Mouse (Mus musculus): Measurements from ENCODE around the gene Rint1. TPM values are rescaled to one million over a fixed set of nuclear protein-coding genes. Genes with fewer than 3 reads are reported as not detected.

Rint1 gene
- polyA plus RNA-seq, 1 experiment, result 1.2 TPM

- Histone ChIP-seq H3K27me3 (ENCODE audit: control insufficient read depth) (no peaks in the 10 kb centered on the region), H3K4me1 (ENCODE audit: control insufficient read depth) (no peaks in the 10 kb centered on the region), H3K9me3 (ENCODE audit: control insufficient read depth, low read length) (no peaks in the 10 kb centered on the region), H3K4me3 (replicated peaks) (no peak overlapping the region), H3K36me3 (ENCODE audit: control insufficient read depth) (peaks cover 47% of the 10 kb centered on the region)
- no peak for TF ChIP-seq TAL1 (IDR thresholded peaks at IDR 0.05; ENCODE audit: low read length)
- no peak for TF ChIP-seq GATA1 (IDR thresholded peaks at IDR 0.05; ENCODE audit: low read length)
These were observed 70.5 kb downstream of the Rint1 start for GRCm38 (mm10) chr5:23858001-23858400.

GRCm38 (mm10) chr5:23858643-23859042 lies 71.1 kb downstream of the Rint1 start:
- Histone ChIP-seq H3K27me3 (ENCODE audit: control insufficient read depth) (no peaks in the 10 kb centered on the region), H3K4me3 (replicated peaks) (no peak overlapping the region), H3K36me3 (ENCODE audit: control insufficient read depth) (peaks cover 41% of the 10 kb centered on the region), H3K4me1 (ENCODE audit: control insufficient read depth) (no peaks in the 10 kb centered on the region), H3K9me3 (ENCODE audit: control insufficient read depth, low read length) (no peaks in the 10 kb centered on the region)
- TF ChIP-seq TAL1 (IDR thresholded peaks at IDR 0.05; ENCODE audit: low read length), result no peak
- no peak for TF ChIP-seq GATA1 (IDR thresholded peaks at IDR 0.05; ENCODE audit: low read length)

- H3K9me3 ChIP-seq (ENCODE audit: control insufficient read depth, low read length), result no peaks in the 10 kb centered on the region
- H3K27me3 ChIP-seq (ENCODE audit: control insufficient read depth), result no peaks in the 10 kb centered on the region
- no peak overlapping the region for H3K4me3 ChIP-seq (replicated peaks)
- no peak for TF ChIP-seq GATA1 (IDR thresholded peaks at IDR 0.05; ENCODE audit: low read length)
- TF ChIP-seq TAL1 (IDR thresholded peaks at IDR 0.05; ENCODE audit: low read length), result no peak
- H3K4me1 ChIP-seq (ENCODE audit: control insufficient read depth), result no peaks in the 10 kb centered on the region
- peaks cover 35% of the 10 kb centered on the region for H3K36me3 ChIP-seq (ENCODE audit: control insufficient read depth)
These were observed 71.7 kb downstream of the Rint1 start for GRCm38 (mm10) chr5:23859087-23859718.

- Histone ChIP-seq H3K9me3 (ENCODE audit: control insufficient read depth, low read length) (no peaks in the 10 kb centered on the region), H3K36me3 (ENCODE audit: control insufficient read depth) (peaks cover 28% of the 10 kb centered on the region), H3K4me3 (replicated peaks) (no peak overlapping the region), H3K4me1 (ENCODE audit: control insufficient read depth) (no peaks in the 10 kb centered on the region), H3K27me3 (ENCODE audit: control insufficient read depth) (no peaks in the 10 kb centered on the region)
- TF ChIP-seq TAL1 (IDR thresholded peaks at IDR 0.05; ENCODE audit: low read length), result no peak
- TF ChIP-seq GATA1 (IDR thresholded peaks at IDR 0.05; ENCODE audit: low read length), result no peak
These were observed 72.4 kb downstream of the Rint1 start for GRCm38 (mm10) chr5:23859896-23860295.

- Histone ChIP-seq H3K27me3 (ENCODE audit: control insufficient read depth) (no peaks in the 10 kb centered on the region), H3K4me1 (ENCODE audit: control insufficient read depth) (no peaks in the 10 kb centered on the region), H3K9me3 (ENCODE audit: control insufficient read depth, low read length) (no peaks in the 10 kb centered on the region), H3K4me3 (replicated peaks) (no peak overlapping the region), H3K36me3 (ENCODE audit: control insufficient read depth) (peaks cover 10% of the 10 kb centered on the region)
- TF ChIP-seq GATA1 (IDR thresholded peaks at IDR 0.05; ENCODE audit: low read length), result no peak
- TF ChIP-seq TAL1 (IDR thresholded peaks at IDR 0.05; ENCODE audit: low read length), result no peak
These were observed 74.2 kb downstream of the Rint1 start for GRCm38 (mm10) chr5:23861721-23862120.

- no peaks in the 10 kb centered on the region for H3K9me3 ChIP-seq (ENCODE audit: control insufficient read depth, low read length)
- peaks cover 5% of the 10 kb centered on the region for H3K36me3 ChIP-seq (ENCODE audit: control insufficient read depth)
- no peaks in the 10 kb centered on the region for H3K4me1 ChIP-seq (ENCODE audit: control insufficient read depth)
- no peaks in the 10 kb centered on the region for H3K27me3 ChIP-seq (ENCODE audit: control insufficient read depth)
- no peak for TF ChIP-seq GATA1 (IDR thresholded peaks at IDR 0.05; ENCODE audit: low read length)
- H3K4me3 ChIP-seq (replicated peaks), result no peak overlapping the region
These were observed 74.8 kb downstream of the Rint1 start for GRCm38 (mm10) chr5:23862291-23862690.

- Histone ChIP-seq H3K36me3 (ENCODE audit: control insufficient read depth) (no peaks in the 10 kb centered on the region), H3K4me1 (ENCODE audit: control insufficient read depth) (no peaks in the 10 kb centered on the region), H3K9me3 (ENCODE audit: control insufficient read depth, low read length) (no peaks in the 10 kb centered on the region), H3K4me3 (replicated peaks) (no peak overlapping the region), H3K27me3 (ENCODE audit: control insufficient read depth) (no peaks in the 10 kb centered on the region)
- TF ChIP-seq TAL1 (IDR thresholded peaks at IDR 0.05; ENCODE audit: low read length) (no peak), GATA1 (IDR thresholded peaks at IDR 0.05; ENCODE audit: low read length) (no peak)
These were observed 75.9 kb downstream of the Rint1 start for GRCm38 (mm10) chr5:23863166-23864053.

- Histone ChIP-seq H3K36me3 (ENCODE audit: control insufficient read depth) (no peaks in the 10 kb centered on the region), H3K4me1 (ENCODE audit: control insufficient read depth) (no peaks in the 10 kb centered on the region), H3K27me3 (ENCODE audit: control insufficient read depth) (no peaks in the 10 kb centered on the region), H3K9me3 (ENCODE audit: control insufficient read depth, low read length) (no peaks in the 10 kb centered on the region), H3K4me3 (replicated peaks) (no peak overlapping the region)
- no peak for TF ChIP-seq GATA1 (IDR thresholded peaks at IDR 0.05; ENCODE audit: low read length)
- TF ChIP-seq TAL1 (IDR thresholded peaks at IDR 0.05; ENCODE audit: low read length), result no peak
These were observed 76.8 kb downstream of the Rint1 start for GRCm38 (mm10) chr5:23864054-23864965.

Data from erythroblast, embryonic 14.5 days (primary cell).